Mouse (Mus musculus): ENCODE results near the gene Prl2c5.
"Not testable (repeated sequence)": the region's sequence is repeated elsewhere in the genome, so short reads cannot be mapped to it uniquely, and the experiment has no call there.

Prl2c5 gene

DNA sequence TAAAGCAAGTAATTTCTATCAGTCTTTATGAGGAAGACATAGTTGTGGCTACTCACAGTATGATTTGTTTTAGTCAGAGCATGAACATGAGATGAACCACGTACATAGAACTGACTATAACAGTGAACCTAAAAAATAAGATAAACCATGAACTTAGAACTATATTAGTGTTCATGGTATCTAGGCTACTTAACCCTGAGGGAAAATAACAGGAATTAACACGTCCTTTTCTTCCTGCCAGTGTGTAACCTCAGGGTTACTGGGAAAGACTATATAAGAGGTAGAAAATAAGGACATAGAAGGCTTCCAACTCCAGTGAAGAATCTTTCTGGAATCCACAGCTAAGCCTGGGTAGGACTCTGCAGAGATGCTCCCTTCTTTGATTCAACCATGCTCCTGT is at the start of gene Prl2c5:
Gene Prl2c5 (plus strand): TSS at position 301 of the 400 bp plus-strand sequence.
- not testable (repeated sequence) for DNase-seq

GRCm38 (mm10) chr13:13162777-13163485 is 19.6 kb upstream of the Prl2c5 start:
- not testable (repeated sequence) for DNase-seq

- DNase-seq, result not testable (repeated sequence)
These were observed 13.9 kb upstream of the Prl2c5 start for GRCm38 (mm10) chr13:13168631-13169030.

GRCm38 (mm10) chr13:13173616-13174136 is 8.8 kb upstream of the Prl2c5 start:
- DNase-seq, result not testable (repeated sequence)

DNA sequence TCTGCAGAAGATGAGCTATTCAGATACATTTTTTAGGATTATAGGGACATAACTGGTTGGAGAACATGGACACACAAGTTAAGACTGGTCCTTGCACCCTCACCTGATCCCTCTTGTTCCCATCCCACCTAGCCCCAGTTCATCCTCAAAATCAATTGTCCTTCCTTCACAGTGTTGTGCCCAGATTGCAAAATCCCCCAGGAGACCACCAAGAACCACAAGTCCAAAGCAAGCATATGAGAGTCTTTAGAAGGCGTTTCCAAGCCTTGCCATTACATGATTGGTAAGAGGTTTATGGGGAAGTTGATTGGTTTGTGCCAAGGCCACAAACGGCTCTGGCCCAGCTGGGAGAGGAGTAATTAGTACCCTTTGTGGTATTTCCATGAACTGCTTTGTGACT is 6.8 kb upstream of the Prl2c5 start:
- DNase-seq, result not testable (repeated sequence)

DNA sequence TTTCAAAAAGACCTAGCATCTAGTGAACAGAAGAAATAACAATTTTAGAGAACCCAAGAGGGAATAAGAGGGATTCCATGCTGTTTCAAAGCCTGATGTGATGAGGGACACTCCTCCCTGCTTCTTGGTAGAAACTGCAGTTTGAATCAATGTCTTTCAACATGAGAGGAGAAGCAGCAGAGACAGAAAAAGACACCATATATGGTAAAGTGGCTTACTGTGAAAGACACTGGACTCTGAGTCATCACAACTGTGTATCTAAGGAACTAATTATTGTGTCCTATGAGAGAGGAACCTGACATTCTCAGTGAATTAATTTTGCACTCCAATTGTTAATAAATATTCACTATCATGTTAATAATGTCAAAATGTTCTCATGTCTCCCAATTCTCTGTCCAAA is 28.7 kb downstream of the Prl2c5 start:
- DNase-seq, result not testable (repeated sequence)

GRCm38 (mm10) chr13:13216363-13216762 is 33.8 kb downstream of the Prl2c5 start:
- not testable (repeated sequence) for DNase-seq

DNA sequence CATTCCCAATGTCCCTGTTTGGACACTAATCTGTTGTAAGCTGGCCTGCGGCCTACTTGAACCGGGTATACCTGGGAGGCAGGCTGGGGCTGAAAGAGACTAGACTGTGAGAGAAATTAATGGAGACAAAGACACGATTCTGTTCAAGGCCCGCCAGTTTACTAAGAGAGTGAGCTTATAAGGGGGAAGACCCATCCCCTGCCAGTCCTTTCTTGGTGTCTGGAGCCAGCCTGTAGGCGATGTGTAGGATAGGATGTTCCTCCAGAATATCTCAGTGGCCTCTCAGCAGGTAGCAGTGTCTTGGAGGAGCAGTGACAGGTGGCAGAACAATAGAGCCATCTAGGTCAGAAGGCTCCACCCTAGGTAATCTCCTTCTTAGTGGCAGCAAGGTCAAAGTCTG is 37.7 kb downstream of the Prl2c5 start:
- DNase-seq, result not testable (repeated sequence)

- DNase-seq, result peak; percentile 63 to 81
These were observed 54.9 kb downstream of the Prl2c5 start for GRCm38 (mm10) chr13:13237456-13237855.

All from cerebellum, postnatal 14 days (tissue).